Mouse (Mus musculus) mature B cell (primary cell): ENCODE results near the gene Anp32e.
"Not testable (repeated sequence)": the region's sequence is repeated elsewhere in the genome, so short reads cannot be mapped to it uniquely, and the experiment has no call there.

Experiments used
- in situ Hi-C: fragments of 300-500 bp; cut with MboI; formaldehyde crosslinking; loops from 2 replicates; pipeline ENCODE4 v1.14.3; 2019

Gene Anp32e

DNA sequence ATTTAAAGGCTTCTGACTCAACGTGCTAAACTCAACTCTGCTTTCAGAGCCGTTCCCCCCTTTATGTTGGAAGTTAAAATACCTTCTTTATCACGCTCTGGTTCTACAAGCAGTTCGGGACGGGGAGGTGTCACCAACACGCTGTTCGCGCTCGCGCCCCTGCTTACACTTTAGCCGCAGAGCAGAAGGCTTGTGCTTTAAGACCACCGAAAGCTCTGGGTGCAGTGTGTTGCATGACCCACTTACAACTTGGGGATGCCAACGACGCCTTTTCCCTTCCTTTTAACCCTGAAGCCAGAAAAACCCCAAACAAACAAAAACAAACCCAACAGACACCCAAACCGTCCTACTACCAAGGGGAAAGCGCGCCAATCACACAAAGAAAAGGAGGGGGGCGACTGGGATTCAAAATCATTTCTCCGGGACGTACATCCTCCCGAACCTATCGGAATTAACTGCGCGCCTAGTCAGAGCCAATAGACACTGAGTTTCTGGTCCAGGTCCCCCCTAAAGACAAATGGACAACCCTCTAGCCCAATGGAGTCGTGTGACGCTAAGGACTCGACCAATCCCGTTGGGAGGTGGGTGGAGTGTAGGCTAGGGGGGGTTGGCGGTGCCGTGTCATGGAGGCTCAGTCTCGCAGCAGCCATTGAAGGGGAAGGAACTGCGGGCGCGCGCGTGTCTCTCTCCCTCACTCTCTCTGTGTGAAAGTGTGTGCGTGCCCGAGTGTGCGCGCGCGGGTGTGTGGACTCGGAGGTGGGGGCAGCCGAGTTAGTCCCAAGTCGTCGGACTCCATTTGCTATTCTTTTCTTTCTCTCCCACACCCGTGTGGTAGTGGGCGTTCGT lies at the start of gene Anp32e:
Gene Anp32e (plus strand): TSS at position 589 of the 846 bp plus-strand sequence.
- in situ Hi-C loops = no loop called here

DNA sequence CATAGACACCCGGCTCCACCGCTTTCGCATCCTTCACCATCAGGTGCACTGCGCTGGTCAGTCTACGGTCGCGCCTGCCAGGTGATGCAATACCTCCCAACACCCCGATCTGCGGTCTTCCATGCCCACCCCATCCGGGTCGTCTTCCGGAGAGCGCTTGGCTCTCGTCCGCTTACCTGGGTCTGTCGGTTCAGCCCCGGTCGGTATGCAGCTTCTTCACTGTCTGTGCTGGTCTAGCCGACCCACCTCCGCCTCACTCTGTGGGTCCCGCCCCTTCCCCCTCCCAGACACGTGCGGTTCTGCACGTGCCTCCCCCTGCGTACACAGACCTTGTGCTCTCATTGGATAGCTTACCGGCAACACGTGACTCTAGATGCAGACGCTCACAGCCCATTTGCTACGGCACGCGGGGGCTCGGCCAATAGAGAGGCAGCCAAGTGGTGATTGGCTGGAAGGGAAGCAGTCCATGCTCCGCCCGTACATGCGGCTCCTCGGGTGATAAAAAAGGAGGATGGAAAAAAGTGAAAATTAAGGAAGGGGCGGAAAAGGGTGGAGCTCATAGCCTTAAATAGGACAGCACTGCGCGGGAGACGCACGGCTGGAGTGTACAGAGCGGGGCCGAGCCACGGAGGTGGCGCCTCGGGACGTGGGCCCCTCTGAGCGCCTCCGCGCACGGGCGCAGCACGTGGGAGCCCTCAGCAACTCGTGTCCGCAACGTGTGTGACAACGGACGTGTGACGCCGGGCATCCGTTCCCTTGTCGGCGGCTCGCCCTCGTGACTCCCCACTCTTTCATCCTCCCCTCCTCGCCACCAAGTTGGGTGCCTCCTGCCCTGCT lies 46.8 kb upstream of the Anp32e start, which contains the start of gene Ciart:
Gene Ciart (minus strand): TSS at position 273 of the 837 bp plus-strand sequence.
- in situ Hi-C loops = no loop called here

DNA sequence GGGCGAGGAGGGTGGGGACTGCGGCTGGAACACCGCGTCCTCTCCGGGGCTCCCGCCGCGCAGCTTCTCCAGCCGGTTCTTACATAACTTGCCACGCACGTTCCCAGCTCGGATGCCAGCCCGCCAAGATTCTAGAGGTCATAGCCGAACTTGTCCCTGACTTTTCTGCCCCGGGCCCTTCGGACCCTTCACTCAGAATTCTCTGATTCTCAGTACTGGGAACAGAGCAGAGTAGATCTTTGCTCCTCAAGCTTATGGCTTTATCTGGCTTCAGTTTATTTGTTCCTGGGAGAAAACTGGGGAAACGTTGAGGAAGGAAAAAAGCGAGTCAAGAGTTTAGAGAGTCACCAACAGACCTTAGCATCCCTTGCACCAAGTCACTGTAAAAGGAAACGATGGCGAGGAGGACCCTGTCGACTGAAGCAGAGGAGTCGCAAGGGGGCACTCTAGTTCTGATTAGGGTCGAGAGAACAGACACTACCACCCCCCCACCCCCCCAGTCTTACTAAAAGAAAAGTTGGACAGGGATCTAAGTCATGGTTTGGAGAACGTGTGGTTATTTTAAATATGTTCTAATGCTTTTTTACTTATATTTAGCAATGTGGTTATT lies 46.1 kb upstream of the Anp32e start:
- in situ Hi-C loops = no loop called here

DNA sequence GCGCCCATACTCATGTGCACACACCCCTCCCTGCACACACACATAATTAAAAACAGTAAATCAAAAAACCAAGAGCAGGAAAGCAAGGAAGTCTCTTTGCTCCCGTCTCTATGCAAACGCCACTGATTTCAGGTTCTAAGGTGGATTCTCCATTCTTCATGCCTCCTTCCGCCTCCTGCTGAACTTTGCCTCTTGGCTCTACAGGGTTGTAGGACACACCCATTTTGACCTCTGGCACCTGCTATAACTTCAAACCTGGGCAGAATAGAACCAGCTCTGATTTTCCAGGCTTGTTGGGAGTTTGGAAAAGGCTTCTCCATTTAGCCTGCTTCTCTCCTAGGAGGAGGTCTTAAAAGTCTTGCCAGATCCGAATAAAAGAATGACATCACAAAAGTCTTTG lies 44.6 kb upstream of the Anp32e start:
- in situ Hi-C loops = no loop called here

DNA sequence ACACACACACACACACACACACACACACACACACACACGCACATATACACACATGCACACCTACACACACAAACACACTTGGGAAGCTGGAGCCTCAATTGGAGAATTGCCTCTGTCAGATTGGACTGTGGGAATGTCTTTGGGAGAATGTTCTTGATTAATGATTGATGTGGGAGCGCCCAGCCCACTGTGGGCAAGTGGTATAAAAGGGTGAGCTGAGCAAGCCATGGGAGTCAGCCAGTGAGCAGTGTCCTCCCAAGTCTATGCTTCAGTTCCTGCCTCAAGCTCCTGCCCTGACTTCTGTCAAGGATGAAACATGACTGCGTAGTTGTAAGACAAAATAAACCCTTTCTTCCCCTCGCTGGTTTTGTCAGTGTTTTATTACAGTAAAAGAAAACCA lies 41.5 kb upstream of the Anp32e start:
- in situ Hi-C loops = no loop called here

DNA sequence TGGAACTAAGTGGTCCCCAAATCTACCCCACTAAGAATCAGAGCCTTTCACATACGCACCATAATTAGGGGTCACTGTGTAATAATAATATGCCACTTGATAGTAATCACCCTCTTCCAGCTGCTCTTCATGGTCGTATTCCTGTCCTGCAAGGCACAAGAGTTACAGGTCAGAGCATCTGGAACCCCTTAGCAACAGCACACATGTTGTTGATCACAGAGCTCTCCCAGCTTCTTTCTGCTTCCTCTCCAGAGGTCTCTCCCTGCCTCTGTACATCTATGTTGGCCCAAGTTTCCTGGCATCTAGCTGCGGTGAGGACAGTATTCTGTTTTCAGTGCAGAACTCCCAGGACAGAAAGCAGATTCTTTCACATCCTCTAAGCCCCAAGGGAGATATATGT lies 39.4 kb upstream of the Anp32e start:
- in situ Hi-C loops = no loop called here

DNA sequence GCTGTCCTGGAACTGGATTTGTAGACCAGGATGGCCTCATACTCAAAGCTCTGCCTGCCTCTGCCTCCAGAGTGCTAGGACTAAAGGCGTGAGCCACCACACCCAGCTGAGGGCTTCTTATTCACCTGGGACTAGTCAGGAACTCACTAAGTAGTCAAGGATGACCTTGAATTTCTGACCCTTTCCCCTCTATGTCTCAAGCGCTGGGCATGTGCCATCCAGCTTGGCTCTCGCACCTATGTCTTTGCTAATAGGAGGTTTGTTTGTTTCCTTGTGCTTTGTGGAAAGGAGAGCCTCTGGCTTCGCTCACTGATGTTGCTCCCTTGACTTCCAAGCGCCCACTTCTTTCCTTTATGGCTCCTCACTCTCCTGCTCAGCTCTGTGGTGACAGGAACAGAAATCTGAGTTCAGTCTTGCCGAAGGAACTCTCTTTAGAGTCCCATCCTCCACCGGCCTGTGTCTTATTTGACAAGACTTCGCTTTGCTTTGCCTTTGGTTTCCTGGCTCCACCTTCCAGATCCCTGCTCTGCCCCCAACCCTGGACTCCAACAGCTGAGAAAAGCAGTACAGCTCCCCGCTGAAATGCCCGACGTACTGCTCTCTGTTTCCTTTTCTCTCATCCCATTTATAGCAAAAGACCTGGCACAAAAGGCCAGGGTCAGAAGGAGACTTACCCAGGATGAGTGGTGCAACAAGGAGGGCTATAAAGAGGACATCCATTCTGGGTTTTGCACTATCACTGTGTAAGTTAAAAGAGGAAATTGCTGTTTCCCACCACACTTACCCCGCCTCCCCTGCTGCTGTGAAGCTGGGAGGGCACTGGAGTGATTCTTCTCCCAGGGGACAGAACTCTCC lies 37.6 kb upstream of the Anp32e start, which contains the start of gene BC028528:
Gene BC028528 (minus strand): TSS at position 795 of the 855 bp plus-strand sequence.
- in situ Hi-C loops = no loop called here

DNA sequence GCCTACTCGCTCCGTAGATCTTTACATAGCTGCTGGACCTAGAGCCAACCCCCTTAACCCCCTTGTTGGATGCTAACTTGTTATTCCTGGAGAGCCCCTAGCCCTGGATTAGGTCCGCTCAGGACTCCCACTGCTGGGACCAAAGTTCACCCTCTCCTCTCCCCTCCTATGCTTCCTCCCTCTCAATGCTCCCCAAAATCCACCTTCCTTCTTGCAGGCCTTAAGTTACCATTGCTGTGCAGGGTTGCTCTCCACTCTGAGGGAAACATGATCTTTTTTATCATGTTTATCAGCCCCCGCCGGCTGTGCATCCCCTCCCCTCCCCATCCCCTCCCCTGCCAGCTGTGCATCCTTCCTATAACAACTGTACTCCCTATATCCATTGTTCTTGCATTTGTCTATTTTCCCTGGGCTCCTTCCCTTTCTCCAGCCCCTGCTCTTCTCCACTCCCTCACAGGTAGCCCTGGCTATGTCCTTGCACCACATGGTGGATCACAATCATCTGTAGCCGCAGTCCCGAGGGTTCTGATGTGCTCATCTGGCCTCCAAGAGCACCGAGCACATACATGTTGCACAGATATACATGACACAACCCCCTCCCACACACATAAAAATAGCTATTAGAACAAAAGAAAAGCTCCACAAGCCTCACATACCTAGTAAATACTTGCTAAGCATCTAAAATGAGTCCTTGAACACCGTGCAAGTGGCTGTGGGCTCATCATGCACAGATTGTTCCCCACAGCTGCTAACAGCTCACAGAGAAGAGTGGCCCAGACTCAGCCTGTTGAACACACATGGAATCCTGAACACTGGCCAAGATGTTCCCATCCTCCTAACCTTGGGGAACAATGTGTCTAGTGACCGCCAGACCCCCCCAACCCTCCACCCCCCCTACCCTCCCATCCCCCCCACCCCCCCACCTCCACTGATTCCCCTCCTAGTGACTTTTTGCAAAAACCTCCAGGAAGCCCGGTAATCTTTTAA lies 36.7 kb upstream of the Anp32e start:
- in situ Hi-C loops = no loop called here

DNA sequence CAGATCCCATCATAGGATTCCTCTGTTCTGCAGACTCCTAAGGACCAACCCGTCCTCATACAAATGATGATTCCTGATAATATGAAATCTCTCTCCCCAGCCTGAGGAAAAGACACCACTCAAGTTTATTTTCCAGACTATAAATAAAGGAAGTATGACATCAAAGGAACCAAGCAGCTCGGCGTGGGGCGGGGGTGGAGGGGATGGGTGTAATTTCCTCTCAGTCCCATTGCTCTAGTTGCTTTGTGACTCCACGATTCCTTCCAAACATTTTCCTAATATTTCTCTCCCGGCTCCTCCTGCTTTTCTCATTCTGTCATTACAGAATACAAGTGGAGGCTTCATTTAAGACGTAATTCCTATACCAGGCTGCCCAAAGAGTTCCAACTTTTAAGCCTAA lies 35.9 kb upstream of the Anp32e start:
- in situ Hi-C loops = no loop called here

DNA sequence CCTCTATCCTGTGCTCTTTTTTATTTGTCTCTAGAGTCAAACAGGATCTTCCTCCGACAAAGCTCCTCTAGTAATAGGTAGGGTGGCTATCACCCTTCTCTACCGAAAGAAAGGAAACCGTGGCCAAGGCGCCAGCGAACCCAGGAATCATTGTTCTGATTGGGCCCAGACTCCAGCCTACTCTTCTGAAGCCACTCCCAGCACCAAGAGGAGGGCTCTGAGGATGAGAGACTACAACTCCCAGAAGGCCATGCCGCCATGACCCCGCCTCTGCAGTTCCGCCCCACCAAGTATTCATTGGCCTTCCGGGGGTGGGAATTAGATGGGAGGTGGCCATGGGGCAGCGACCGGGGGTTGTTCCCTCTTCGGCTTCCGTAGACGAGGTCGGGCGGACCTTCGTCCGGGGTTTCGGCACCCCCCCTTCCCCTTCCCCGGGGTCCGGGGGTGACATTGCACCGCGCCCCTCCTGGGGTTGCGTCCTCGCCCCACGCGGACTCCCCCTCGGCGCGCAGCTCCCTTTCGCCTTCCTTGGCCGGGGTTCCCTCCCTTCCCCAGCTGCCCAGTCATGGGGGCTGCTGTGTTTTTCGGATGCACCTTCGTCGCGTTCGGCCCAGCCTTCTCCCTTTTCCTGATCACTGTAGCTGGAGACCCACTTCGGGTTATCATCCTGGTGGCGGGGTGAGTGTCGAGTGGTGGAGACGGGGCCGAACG lies 35.3 kb upstream of the Anp32e start, which contains the start of gene Aph1a:
Gene Aph1a (plus strand): TSS at position 364 of the 711 bp plus-strand sequence.
- in situ Hi-C loops = not testable (repeated sequence)

DNA sequence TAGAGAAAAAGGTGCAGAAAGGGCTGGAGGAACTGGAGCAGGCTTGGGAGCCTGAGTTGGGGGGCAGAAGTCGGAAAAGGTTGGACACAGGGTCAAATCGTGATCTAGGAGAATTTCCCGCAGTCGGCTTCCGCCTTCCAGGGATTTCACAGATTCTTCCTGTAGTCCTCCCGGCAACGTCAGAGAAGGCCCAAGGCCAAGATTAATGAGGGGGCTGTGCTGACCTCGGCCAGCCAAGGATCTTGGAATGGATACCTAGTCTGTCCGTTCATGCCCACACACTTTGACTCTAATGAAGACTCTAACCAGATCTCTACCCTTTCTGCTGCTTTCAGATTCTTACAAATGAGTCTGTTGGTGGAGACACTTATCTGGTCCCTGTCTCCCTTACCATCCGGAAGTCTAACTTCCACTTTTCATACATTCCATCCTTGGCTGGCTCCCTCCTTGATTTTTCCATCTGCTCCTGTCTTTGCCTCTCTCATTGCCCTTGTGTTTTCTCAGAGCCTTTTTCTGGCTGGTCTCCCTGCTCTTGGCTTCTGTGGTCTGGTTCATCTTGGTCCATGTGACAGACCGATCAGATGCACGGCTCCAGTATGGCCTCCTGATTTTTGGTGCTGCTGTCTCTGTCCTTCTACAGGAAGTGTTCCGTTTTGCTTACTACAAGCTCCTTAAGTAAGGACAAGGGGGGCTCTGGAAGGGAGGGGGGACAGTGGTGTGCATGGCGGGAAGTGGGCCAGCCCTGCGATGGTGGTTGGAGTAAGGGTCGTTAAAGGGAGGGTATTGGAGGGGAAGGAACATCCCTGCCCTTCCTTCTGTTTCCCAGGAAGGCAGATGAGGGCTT lies 34.5 kb upstream of the Anp32e start:
- in situ Hi-C loops = no loop called here

DNA sequence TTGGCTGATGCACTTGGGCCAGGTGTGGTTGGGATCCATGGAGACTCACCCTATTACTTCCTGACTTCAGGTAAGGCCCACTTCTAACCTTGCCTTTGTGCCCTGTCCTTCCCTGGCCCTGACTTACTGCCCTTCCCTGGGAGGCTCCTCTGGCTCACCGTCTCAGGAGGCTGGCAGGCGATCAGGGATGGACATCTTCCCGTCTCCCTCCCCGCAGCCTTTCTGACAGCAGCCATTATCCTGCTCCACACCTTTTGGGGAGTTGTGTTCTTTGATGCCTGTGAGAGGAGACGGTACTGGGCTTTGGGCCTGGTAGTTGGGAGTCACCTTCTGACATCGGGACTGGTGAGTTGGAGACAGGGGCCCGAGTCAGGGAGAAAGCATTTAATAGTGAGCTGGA lies 33.5 kb upstream of the Anp32e start:
- in situ Hi-C loops = not testable (repeated sequence)

DNA sequence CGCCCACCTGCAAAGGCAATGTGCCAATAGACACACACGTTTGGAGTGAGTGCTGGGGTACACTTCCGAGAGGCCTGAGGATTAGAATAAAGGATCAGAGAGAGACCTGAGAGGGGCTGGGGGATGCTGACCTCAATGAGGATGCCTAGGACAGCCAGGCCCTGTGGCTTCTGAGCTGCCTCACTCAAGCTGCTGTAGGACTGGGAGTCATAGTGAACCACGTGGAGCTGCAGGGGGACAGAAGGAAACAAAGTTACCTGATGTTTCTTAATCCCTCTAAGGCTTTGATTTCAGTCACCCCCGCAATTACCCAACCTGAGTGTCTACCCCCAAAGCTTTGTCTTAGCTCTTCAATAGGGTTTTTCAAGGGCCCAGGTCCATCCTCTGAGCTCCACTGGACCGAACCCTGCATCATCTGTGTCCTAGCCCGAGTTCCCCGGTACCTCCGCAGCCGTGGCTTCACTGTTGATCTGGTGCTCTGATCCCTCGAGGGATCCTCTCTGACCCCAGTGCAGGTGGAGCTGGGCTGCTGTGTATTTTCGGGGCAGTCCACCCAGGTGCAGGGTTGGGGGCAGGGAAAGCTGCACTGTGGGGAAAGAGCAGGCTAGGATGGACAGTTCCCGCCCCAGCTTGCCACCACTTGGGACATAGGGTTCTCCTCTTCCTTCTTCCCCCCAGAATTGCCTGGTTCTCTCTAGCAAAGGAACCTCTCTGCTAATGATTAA lies 29.1 kb upstream of the Anp32e start:
- in situ Hi-C loops = no loop called here

DNA sequence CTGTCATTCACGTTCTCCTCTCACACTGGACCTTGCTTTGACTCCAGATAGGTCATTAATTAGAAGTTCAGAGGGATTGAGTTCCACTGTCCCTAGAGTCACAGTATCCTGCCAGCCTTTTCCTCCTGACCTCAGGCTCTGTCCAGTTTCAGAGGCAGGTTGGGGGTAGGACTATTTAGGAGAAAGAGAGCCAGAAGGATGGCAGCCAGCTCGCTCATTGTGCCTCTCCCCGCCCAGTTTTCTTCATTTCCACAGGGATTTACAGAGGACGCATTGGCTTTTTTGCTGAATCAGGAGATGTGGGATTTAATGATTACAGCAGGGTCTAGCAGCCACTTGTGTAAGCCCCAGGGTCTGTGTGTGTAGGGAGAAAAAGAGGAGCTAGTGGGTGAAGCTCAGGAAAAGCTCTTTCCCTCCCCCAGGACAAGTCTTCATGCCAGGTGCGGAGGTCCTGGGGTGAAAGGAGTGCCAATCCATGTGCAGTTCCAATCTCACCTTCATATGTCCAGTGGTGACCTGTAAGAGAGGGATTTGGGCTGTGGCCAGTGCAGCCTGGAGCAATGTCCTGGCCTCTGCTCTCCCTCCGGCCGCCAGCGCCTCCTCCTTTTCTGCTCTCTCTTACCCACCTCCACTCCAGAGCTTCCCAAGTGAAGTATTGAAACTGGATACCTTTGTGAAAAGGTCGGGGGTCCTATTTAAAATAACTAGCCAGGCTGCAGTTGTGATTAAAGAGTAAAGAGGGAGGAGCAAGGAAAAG lies 27.3 kb upstream of the Anp32e start:
- in situ Hi-C loops = no loop called here

DNA sequence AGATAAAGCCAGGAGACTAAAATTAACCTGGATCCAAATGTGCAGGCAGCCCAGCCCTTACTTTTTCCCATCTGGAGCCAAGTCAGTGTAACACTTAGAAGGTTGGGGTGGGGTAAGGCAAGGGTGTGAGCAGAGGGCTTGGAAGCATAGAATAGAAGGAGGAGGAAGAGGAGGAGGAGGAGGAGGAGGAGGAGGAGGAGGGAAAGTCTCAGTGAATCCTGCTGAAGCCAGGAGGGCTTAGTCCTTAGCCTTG lies 26.7 kb upstream of the Anp32e start:
- in situ Hi-C loops = no loop called here

DNA sequence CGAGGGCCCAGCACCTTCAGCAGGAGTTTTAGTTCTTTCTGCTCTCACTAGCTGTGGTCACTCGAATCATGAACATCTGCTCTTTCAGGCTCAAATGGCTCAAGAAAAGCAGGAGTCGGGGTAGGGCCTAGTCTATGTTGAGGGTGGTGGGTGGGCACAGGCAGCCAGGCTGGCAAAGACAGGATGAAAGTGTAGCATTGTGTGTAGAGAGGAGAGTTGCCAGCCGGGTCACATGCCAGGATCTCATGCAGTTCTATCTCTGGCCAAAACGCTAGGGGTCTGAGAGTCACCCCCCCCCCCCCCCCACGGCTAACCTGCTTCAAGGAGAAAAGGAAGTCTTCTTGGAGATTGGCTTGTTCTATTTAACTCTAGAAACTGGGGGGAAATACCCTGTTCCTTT lies 26.4 kb upstream of the Anp32e start:
- in situ Hi-C loops = no loop called here

DNA sequence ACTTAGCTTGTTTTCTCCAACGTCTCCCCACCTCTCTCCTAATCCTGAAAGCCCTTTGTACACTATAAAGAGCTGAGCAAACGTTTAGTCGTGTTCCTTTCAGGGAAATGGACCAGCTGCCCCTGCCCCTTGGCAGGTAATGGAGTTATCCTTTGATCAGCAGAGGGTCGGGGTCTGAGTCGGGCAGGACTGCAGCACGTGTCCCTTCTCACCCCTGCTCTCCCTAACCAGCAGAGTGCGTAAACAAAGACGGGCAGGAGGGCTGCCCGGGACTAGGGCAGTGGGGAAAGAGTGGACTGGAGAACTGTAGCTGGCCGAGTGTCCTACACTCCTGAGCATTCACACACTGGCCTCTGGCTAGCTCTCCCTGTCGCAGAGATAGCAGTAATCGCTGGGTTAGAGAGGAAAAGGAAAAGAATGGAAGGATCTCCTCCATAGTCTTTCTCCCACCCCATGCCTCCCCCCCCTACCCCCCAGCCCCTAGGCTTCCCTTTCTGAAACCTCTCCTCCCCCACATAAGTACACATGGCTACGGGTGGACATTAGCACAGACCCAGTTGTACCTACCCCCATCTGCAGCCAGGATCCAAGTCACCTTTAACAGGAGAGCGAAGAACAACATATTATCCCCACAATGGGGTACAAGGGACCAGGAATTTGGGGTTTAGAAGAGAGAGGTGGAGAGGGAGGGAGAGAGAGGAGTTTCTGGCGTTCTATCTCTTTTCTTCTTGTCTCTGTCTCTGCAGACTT lies 25.1 kb upstream of the Anp32e start:
- in situ Hi-C loops = no loop called here
